Mouse (Mus musculus) bone marrow macrophage, adult 2 months (primary cell): ENCODE measurements around the gene 1810062G17Rik. TPM values are rescaled to one million over a fixed set of nuclear protein-coding genes. Genes with fewer than 3 reads are reported as not detected.

ENCODE experiments used
- H3K27ac ChIP-seq: 2 replicates; pipeline ENCODE4 v1.5.1; 2012; ENCODE audit warnings: low read depth, low read length; ENCODE audit not compliant: insufficient read depth
- H3K4me1 ChIP-seq: 2 replicates; pipeline ENCODE4 v1.6.1; 2012; ENCODE audit warnings: low read length; ENCODE audit not compliant: control insufficient read depth, insufficient read depth
- H3K4me3 ChIP-seq: 2 replicates; pipeline ENCODE4 v1.5.1; 2012; ENCODE audit warnings: mild to moderate bottlenecking, low read length, moderate library complexity; ENCODE audit not compliant: insufficient read depth
- CTCF ChIP-seq: IDR thresholded peaks from 2 replicates; pipeline ENCODE4 v1.5.1; 2012; ENCODE audit warnings: low read depth, mild to moderate bottlenecking, low read length, moderate library complexity
- POLR2A ChIP-seq: IDR thresholded peaks from 2 replicates; pipeline ENCODE4 v1.6.1; 2012; ENCODE audit warnings: mild to moderate bottlenecking, low read depth, low read length, borderline replicate concordance
- polyA plus RNA-seq: library from polyadenylated mRNA; stranded (reverse); fragments of >200 nt; gene quantifications from 2 replicates; pipeline ENCODE4 v1.2.4, GENCODE M21; 2012; ENCODE audit not compliant: missing spikeins, insufficient read depth, insufficient read length

Gene 1810062G17Rik
- polyA plus RNA-seq, 1 experiment, result not detected

GRCm38 (mm10) chr3:36530345-36530744 is 54.6 kb downstream of the 1810062G17Rik start:
- TF ChIP-seq CTCF, result no peak
- no peak for TF ChIP-seq POLR2A
- peaks cover 6% of the 10 kb centered on the region for H3K4me1 ChIP-seq
- no peak overlapping the region for H3K27ac ChIP-seq
- no peak overlapping the region for H3K4me3 ChIP-seq

GRCm38 (mm10) chr3:36530781-36531180 is 55.0 kb downstream of the 1810062G17Rik start:
- Histone ChIP-seq H3K27ac (no peak overlapping the region), H3K4me3 (no peak overlapping the region), H3K4me1 (peaks cover 6% of the 10 kb centered on the region)
- TF ChIP-seq CTCF (no peak), POLR2A (no peak)

- Histone ChIP-seq H3K4me3 (no peak overlapping the region), H3K27ac (no peak overlapping the region), H3K4me1 (peaks cover 6% of the 10 kb centered on the region)
- TF ChIP-seq POLR2A, result no peak
- TF ChIP-seq CTCF, result no peak
These were observed 55.5 kb downstream of the 1810062G17Rik start for GRCm38 (mm10) chr3:36531242-36531641.

Other genes with a start within 250 kb of the 1810062G17Rik start
- gene Anxa5, start within 50 bp of the 1810062G17Rik start, polyA plus RNA-seq, result 833 and 897 TPM in 2 replicates
- not detected in 2 replicates for gene Gm11549, start 45.9 kb downstream of the 1810062G17Rik start, polyA plus RNA-seq
- gene Exosc9, start 76.7 kb downstream of the 1810062G17Rik start, polyA plus RNA-seq, result 35.3 and 39.6 TPM in 2 replicates
- 67.0 and 71.6 TPM in 2 replicates for gene Ccna2, start 96.2 kb downstream of the 1810062G17Rik start, polyA plus RNA-seq
- 7.2 and 10.3 TPM in 2 replicates for gene Bbs7, start 137.5 kb downstream of the 1810062G17Rik start, polyA plus RNA-seq
- gene Trpc3, start 214.2 kb downstream of the 1810062G17Rik start, polyA plus RNA-seq, result not detected in 2 replicates